Mouse (Mus musculus): ENCODE data around the gene Smim7. TPM values are rescaled to one million over a fixed set of nuclear protein-coding genes. Genes with fewer than 3 reads are reported as not detected.
A peak's percentile ranks its signal among the peaks of the same experiment; 100 is the strongest.

Gene Smim7
- total and polyA plus RNA-seq, 3 experiments: 39.3 to 43.6 TPM; not detected in 1

- H3K9me3 ChIP-seq (replicated peaks; ENCODE audit: insufficient read depth, low read length): no peaks in the 10 kb centered on the region
- H3K27ac ChIP-seq (ENCODE audit: control insufficient read depth, low read depth, low read length): no peak overlapping the region
- H3K36me3 ChIP-seq (ENCODE audit: control insufficient read depth in 1 of 2, insufficient read depth in 2 of 2, low read length in 2 of 2): no peaks in the 10 kb centered on the region
- DNase-seq (ENCODE audit: low read depth, low spot score): no peak
- TF ChIP-seq USF1 (IDR thresholded peaks at IDR 0.05; ENCODE audit: low read depth, low read length) (no peak), POLR2AphosphoS5 (IDR thresholded peaks at IDR 0.05; ENCODE audit: borderline replicate concordance, low read depth, low read length) (no peak)
- no peak overlapping the region for H3K9ac ChIP-seq (ENCODE audit: control insufficient read depth, low read depth, low read length, poor library complexity, severe bottlenecking)
- H3K4me1 ChIP-seq (ENCODE audit: control insufficient read depth in 1 of 2, insufficient read depth in 2 of 2, low read length in 2 of 2): peaks cover 0 to 8% of the 10 kb centered on the region in 2 experiments; a peak in 2 of 4 replicates
- no peaks in the 10 kb centered on the region for H3K27me3 ChIP-seq (ENCODE audit: control insufficient read depth in 1 of 2, insufficient read depth in 2 of 2, low read length in 2 of 2)
- no peaks in the 10 kb centered on the region for H3K79me2 ChIP-seq (ENCODE audit: control insufficient read depth, insufficient read depth, low read length, poor library complexity)
- H3K4me3 ChIP-seq (ENCODE audit: control insufficient read depth in 1 of 2, insufficient read depth in 1 of 2, low read depth in 2 of 2, low read length in 2 of 2): no peak overlapping the region
Measured at GRCm38 (mm10) chr8:72577266-72577665, 6.4 kb upstream of the Smim7 start.

GRCm38 (mm10) chr8:72575915-72576314 is 5.0 kb upstream of the Smim7 start:
- H3K9me3 ChIP-seq (replicated peaks; ENCODE audit: insufficient read depth, low read length): no peaks in the 10 kb centered on the region
- no peak overlapping the region for H3K4me3 ChIP-seq (ENCODE audit: control insufficient read depth in 1 of 2, insufficient read depth in 1 of 2, low read depth in 2 of 2, low read length in 2 of 2)
- DNase-seq (ENCODE audit: low read depth, low spot score): no peak
- no peak overlapping the region for H3K9ac ChIP-seq (ENCODE audit: control insufficient read depth, low read depth, low read length, poor library complexity, severe bottlenecking)
- no peak for TF ChIP-seq MAZ (IDR thresholded peaks at IDR 0.05; ENCODE audit: low read depth, low read length)
- H3K79me2 ChIP-seq (ENCODE audit: control insufficient read depth, insufficient read depth, low read length, poor library complexity): no peaks in the 10 kb centered on the region; the same call in 1 of the 2 replicates
- no peaks in the 10 kb centered on the region for H3K36me3 ChIP-seq (ENCODE audit: control insufficient read depth in 1 of 2, insufficient read depth in 2 of 2, low read length in 2 of 2)
- no peaks in the 10 kb centered on the region for H3K27me3 ChIP-seq (ENCODE audit: control insufficient read depth in 1 of 2, insufficient read depth in 2 of 2, low read length in 2 of 2)
- no peak overlapping the region for H3K27ac ChIP-seq (ENCODE audit: control insufficient read depth, low read depth, low read length)
- H3K4me1 ChIP-seq (ENCODE audit: control insufficient read depth in 1 of 2, insufficient read depth in 2 of 2, low read length in 2 of 2): peaks cover 0 to 8% of the 10 kb centered on the region in 2 experiments; a peak in 2 of 4 replicates

GRCm38 (mm10) chr8:72573450-72573849 is 2.6 kb upstream of the Smim7 start:
- DNase-seq (ENCODE audit: low read depth, low spot score): no peak
- H3K79me2 ChIP-seq (ENCODE audit: control insufficient read depth, insufficient read depth, low read length, poor library complexity): peaks cover 4% of the 10 kb centered on the region

GRCm38 (mm10) chr8:72572507-72572906 is 1.6 kb upstream of the Smim7 start:
- no peaks in the 10 kb centered on the region for H3K27me3 ChIP-seq (ENCODE audit: control insufficient read depth in 1 of 2, insufficient read depth in 2 of 2, low read length in 2 of 2)
- no peak overlapping the region for H3K27ac ChIP-seq (ENCODE audit: control insufficient read depth, low read depth, low read length)
- peak overlapping the region; percentile 67 to 77 for H3K4me3 ChIP-seq (ENCODE audit: control insufficient read depth in 1 of 2, insufficient read depth in 1 of 2, low read depth in 2 of 2, low read length in 2 of 2)
- H3K36me3 ChIP-seq (ENCODE audit: control insufficient read depth in 1 of 2, insufficient read depth in 2 of 2, low read length in 2 of 2): no peaks in the 10 kb centered on the region; a peak in 2 of 4 replicates
- DNase-seq (ENCODE audit: low read depth, low spot score): no peak
- peak overlapping the region; percentile 59 for H3K9ac ChIP-seq (ENCODE audit: control insufficient read depth, low read depth, low read length, poor library complexity, severe bottlenecking)
- peaks cover 4% of the 10 kb centered on the region for H3K79me2 ChIP-seq (ENCODE audit: control insufficient read depth, insufficient read depth, low read length, poor library complexity)
- no peaks in the 10 kb centered on the region for H3K9me3 ChIP-seq (replicated peaks; ENCODE audit: insufficient read depth, low read length)
- peaks cover 0 to 10% of the 10 kb centered on the region in 2 experiments; a peak in 3 of 4 replicates for H3K4me1 ChIP-seq (ENCODE audit: control insufficient read depth in 1 of 2, insufficient read depth in 2 of 2, low read length in 2 of 2)
- no peak for TF ChIP-seq TBP (IDR thresholded peaks at IDR 0.05; ENCODE audit: low read depth, low read length)
- TF ChIP-seq BHLHE40 (IDR thresholded peaks at IDR 0.05; ENCODE audit: borderline replicate concordance, low read depth, low read length): no peak
- no peak for TF ChIP-seq HCFC1 (IDR thresholded peaks at IDR 0.05; ENCODE audit: low read depth, low read length)
- no peak for TF ChIP-seq ZC3H11A (IDR thresholded peaks at IDR 0.05; ENCODE audit: low read depth, low read length)
- no peak for TF ChIP-seq MXI1 (IDR thresholded peaks at IDR 0.05; ENCODE audit: low read depth, low read length)
- TF ChIP-seq KAT2A (conservative IDR thresholded peaks at IDR 0.05; ENCODE audit: low read depth, low read length): no peak
- TF ChIP-seq MAX (IDR thresholded peaks at IDR 0.05; ENCODE audit: low read length): no peak
- TF ChIP-seq MEF2A (IDR thresholded peaks at IDR 0.05; ENCODE audit: extremely low read depth, insufficient replicate concordance, low read depth, low read length, poor library complexity, severe bottlenecking): no peak
- no peak for TF ChIP-seq UBTF (IDR thresholded peaks at IDR 0.05; ENCODE audit: borderline replicate concordance, insufficient read depth, low read depth, low read length)
- TF ChIP-seq SMC3 (IDR thresholded peaks at IDR 0.05; ENCODE audit: low read depth, low read length): no peak
- TF ChIP-seq POLR2AphosphoS2 (IDR thresholded peaks at IDR 0.05; ENCODE audit: low read length): no peak
- no peak for TF ChIP-seq RCOR1 (IDR thresholded peaks at IDR 0.05; ENCODE audit: low read depth, low read length)

More at GRCm38 (mm10) chr8:72573450-72573849, 2.6 kb upstream of the Smim7 start:
- Histone ChIP-seq H3K9ac (ENCODE audit: control insufficient read depth, low read depth, low read length, poor library complexity, severe bottlenecking) (no peak overlapping the region), H3K9me3 (replicated peaks; ENCODE audit: insufficient read depth, low read length) (no peaks in the 10 kb centered on the region), H3K27me3 (ENCODE audit: control insufficient read depth in 1 of 2, insufficient read depth in 2 of 2, low read length in 2 of 2) (no peaks in the 10 kb centered on the region), H3K27ac (ENCODE audit: control insufficient read depth, low read depth, low read length) (no peak overlapping the region), H3K36me3 (ENCODE audit: control insufficient read depth in 1 of 2, insufficient read depth in 2 of 2, low read length in 2 of 2) (no peaks in the 10 kb centered on the region; a peak in 2 of 4 replicates), H3K4me1 (ENCODE audit: control insufficient read depth in 1 of 2, insufficient read depth in 2 of 2, low read length in 2 of 2) (peaks cover 0 to 10% of the 10 kb centered on the region in 2 experiments; a peak in 3 of 4 replicates), H3K4me3 (ENCODE audit: control insufficient read depth in 1 of 2, insufficient read depth in 1 of 2, low read depth in 2 of 2, low read length in 2 of 2) (no peak overlapping the region)
- TF ChIP-seq SMC3 (IDR thresholded peaks at IDR 0.05; ENCODE audit: low read depth, low read length): no peak
- no peak for TF ChIP-seq JUND (IDR thresholded peaks at IDR 0.05; ENCODE audit: low read depth, low read length)
- no peak for TF ChIP-seq NELFE (IDR thresholded peaks at IDR 0.05; ENCODE audit: low read depth, low read length)

Data from MEL (cell line).